Mouse (Mus musculus): ENCODE measurements around the gene Nfyb. TPM values are rescaled to one million over a fixed set of nuclear protein-coding genes. Genes with fewer than 3 reads are reported as not detected.
A peak's percentile ranks its signal among the peaks of the same experiment; 100 is the strongest.

The Nfyb gene
- polyA plus RNA-seq, 1 experiment, result 114 TPM

DNA sequence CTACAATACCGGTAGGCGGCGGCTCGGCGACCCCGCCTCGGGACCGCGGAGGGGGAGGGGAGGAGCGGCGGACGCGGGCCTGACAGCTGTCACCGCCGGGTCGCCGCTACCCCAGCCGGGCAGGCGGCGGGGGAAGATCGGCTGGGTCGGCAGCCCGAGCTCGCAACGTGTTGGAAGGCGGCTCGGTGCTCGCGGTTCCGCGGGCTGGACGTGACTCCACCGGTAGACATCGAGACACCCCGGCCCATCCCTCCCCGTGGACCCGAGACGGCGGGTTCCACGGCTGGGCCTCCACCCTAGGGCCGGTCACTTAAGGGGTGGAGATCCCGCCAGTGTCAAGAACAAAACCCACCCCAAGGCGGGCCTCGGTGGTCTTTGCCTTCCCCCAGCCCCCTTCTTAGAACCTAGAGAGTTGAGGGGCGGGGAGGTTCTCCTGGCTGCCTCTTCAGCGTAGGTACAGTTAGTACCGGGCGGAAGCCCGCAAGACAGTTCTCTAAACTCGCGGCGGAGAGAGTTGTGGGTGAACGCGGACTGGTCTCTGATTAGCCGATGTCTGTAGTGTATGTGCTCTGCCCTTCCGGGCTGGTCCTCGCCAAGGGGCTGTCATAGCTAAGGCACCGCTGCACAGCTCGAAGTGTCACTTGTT, 64.5 kb downstream of the Nfyb start:
- Histone ChIP-seq H3K4me3 (ENCODE audit: low read depth, low read length) (peak overlapping the region; percentile 88), H3K9ac (ENCODE audit: low read depth, poor library complexity, severe bottlenecking) (peak overlapping the region; percentile 55), H3K36me3 (ENCODE audit: control insufficient read depth, insufficient read depth, low read length, poor library complexity, severe bottlenecking) (no peaks in the 10 kb centered on the region), H3K27me3 (ENCODE audit: control insufficient read depth, insufficient read depth, low read length, poor library complexity, severe bottlenecking) (peaks cover 3% of the 10 kb centered on the region), H3K9me3 (replicated peaks; ENCODE audit: control insufficient read depth, insufficient read depth, low read length, poor library complexity, severe bottlenecking) (no peaks in the 10 kb centered on the region), H3K4me1 (ENCODE audit: control insufficient read depth, insufficient read depth, low read length) (peaks cover 3% of the 10 kb centered on the region), H3K27ac (ENCODE audit: insufficient read depth, low read length) (no peak overlapping the region)
- TF ChIP-seq POLR2A (IDR thresholded peaks at IDR 0.05; ENCODE audit: insufficient read depth, low read length) (no peak), CTCF (IDR thresholded peaks at IDR 0.05; ENCODE audit: low read depth, low read length) (no peak), EP300 (IDR thresholded peaks at IDR 0.05; ENCODE audit: insufficient read depth, low read depth, low read length) (no peak)

DNA sequence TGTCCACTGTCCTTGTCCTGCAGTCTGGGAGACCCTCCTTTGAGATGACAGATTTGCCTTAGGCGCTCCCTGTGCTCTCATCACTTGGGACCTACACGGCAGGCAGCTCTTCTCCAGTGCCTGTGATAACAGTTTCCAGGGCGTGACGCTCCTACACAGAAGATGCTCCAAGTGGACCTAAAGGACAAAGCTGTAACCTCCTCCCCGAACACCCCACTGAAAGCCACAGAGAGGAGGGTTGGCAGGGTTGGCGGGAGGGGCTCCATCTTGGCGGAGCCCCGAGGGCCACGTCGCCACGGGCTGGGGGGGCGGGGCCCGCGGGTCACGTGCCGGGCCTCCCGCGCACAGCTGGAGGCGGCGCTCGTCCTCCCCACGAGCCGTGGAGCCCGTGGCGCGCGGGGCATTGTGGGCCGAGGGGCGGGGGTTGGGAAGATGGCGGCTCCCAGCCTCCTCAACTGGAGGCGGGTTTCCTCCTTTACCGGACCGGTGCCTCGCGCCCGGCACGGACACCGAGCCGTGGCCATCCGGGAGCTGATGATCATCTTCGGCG, 65.2 kb downstream of the Nfyb start:
- H3K4me1 ChIP-seq (ENCODE audit: control insufficient read depth, insufficient read depth, low read length), result peaks cover 3% of the 10 kb centered on the region
- no peaks in the 10 kb centered on the region for H3K36me3 ChIP-seq (ENCODE audit: control insufficient read depth, insufficient read depth, low read length, poor library complexity, severe bottlenecking)
- H3K27me3 ChIP-seq (ENCODE audit: control insufficient read depth, insufficient read depth, low read length, poor library complexity, severe bottlenecking), result peaks cover 3% of the 10 kb centered on the region
- TF ChIP-seq POLR2A (IDR thresholded peaks at IDR 0.05; ENCODE audit: insufficient read depth, low read length) (no peak), EP300 (IDR thresholded peaks at IDR 0.05; ENCODE audit: insufficient read depth, low read depth, low read length) (no peak), CTCF (IDR thresholded peaks at IDR 0.05; ENCODE audit: low read depth, low read length) (no peak)
- H3K9ac ChIP-seq (ENCODE audit: low read depth, poor library complexity, severe bottlenecking), result peak overlapping the region; percentile 55
- H3K27ac ChIP-seq (ENCODE audit: insufficient read depth, low read length), result no peak overlapping the region
- peak overlapping the region; percentile 88 for H3K4me3 ChIP-seq (ENCODE audit: low read depth, low read length)
- H3K9me3 ChIP-seq (replicated peaks; ENCODE audit: control insufficient read depth, insufficient read depth, low read length, poor library complexity, severe bottlenecking), result no peaks in the 10 kb centered on the region

Other genes starting within 250 kb of the Nfyb start
- gene 1190007I07Rik, start 140.9 kb downstream of the Nfyb start, polyA plus RNA-seq (2011; ENCODE audit: insufficient read depth, insufficient read length, low read depth, missing spikeins), result 55.7 and 55.8 TPM in 2 replicates
- gene Tdg, start 134.3 kb downstream of the Nfyb start, polyA plus RNA-seq (2011; ENCODE audit: insufficient read depth, insufficient read length, low read depth, missing spikeins), result 105 and 119 TPM in 2 replicates
- not detected in 2 replicates for gene Glt8d2, start 73.5 kb downstream of the Nfyb start, polyA plus RNA-seq (2011; ENCODE audit: insufficient read depth, insufficient read length, low read depth, missing spikeins)
- gene Hcfc2, start 68.0 kb downstream of the Nfyb start, polyA plus RNA-seq (2011; ENCODE audit: insufficient read depth, insufficient read length, low read depth, missing spikeins), result 7.9 and 8.6 TPM in 2 replicates
- 260 and 284 TPM in 2 replicates for gene Txnrd1, start 69.8 kb upstream of the Nfyb start, polyA plus RNA-seq (2011; ENCODE audit: insufficient read depth, insufficient read length, low read depth, missing spikeins)
- gene Eid3, start 102.5 kb upstream of the Nfyb start, polyA plus RNA-seq (2011; ENCODE audit: insufficient read depth, insufficient read length, low read depth, missing spikeins), result 12.7 and 13.9 TPM in 2 replicates
- gene Chst11, start 221.4 kb upstream of the Nfyb start, polyA plus RNA-seq (2011; ENCODE audit: insufficient read depth, insufficient read length, low read depth, missing spikeins), result 5.2 and 5.4 TPM in 2 replicates

Measured in ES-Bruce4 (cell line).